Mouse (Mus musculus) G1E (cell line): Measurements from ENCODE around the gene Lnx2. TPM values are rescaled to one million over a fixed set of nuclear protein-coding genes. Genes with fewer than 3 reads are reported as not detected.
A peak's percentile ranks its signal among the peaks of the same experiment; 100 is the strongest.

Experiments used
- ATAC-seq: 2 replicates; pipeline ENCODE4 v1.8.0; 2016; ENCODE audit warnings: mild to moderate bottlenecking; ENCODE audit not compliant: insufficient number of reproducible peaks, poor library complexity, low FRiP score, severe bottlenecking; ENCODE audit errors: extremely low read depth
- DNase-seq: peaks from one replicate; pipeline ENCODE4 v3.0.0; 2012; ENCODE audit warnings: low spot score
- H3K27me3 ChIP-seq: 2 replicates; pipeline ENCODE4 v1.6.1; 2012; ENCODE audit warnings: mild to moderate bottlenecking, low read length, inconsistent platforms; ENCODE audit not compliant: insufficient read depth
- H3K36me3 ChIP-seq: replicated peaks from 2 replicates; pipeline ENCODE3; 2012; ENCODE audit warnings: mild to moderate bottlenecking, inconsistent platforms
- H3K4me1 ChIP-seq: 2 replicates; pipeline ENCODE4 v1.6.1; 2012; ENCODE audit warnings: low read depth, low read length, inconsistent platforms, mixed read lengths; ENCODE audit not compliant: insufficient read depth
- H3K4me3 ChIP-seq: 2 replicates; pipeline ENCODE4 v1.5.1; 2012; ENCODE audit warnings: low read depth, mild to moderate bottlenecking, inconsistent platforms, low read length, moderate library complexity, mixed read lengths
- H3K9me3 ChIP-seq: replicated peaks from 2 replicates; pipeline ENCODE4 v1.6.1; 2012; ENCODE audit warnings: inconsistent platforms
- CTCF ChIP-seq: IDR thresholded peaks from 2 replicates; pipeline ENCODE4 v1.5.1; 2012; ENCODE audit warnings: low read depth, low read length, inconsistent platforms, mixed read lengths
- GATA1 ChIP-seq: IDR thresholded peaks from 2 replicates; pipeline ENCODE4 v1.6.1; 2012; ENCODE audit warnings: borderline replicate concordance, low read length, inconsistent platforms, mixed read lengths
- GATA2 ChIP-seq: IDR thresholded peaks from 2 replicates; pipeline ENCODE4 v1.6.1; 2012; ENCODE audit warnings: low read depth, low read length, inconsistent platforms, borderline replicate concordance
- POLR2AphosphoS5 ChIP-seq: IDR thresholded peaks from 2 replicates; pipeline ENCODE4 v1.6.1; 2012; ENCODE audit warnings: low read depth, low read length, inconsistent platforms; ENCODE audit not compliant: insufficient replicate concordance
- TAL1 ChIP-seq: conservative IDR thresholded peaks from 2 replicates; pipeline ENCODE4 v1.6.1; 2012; ENCODE audit warnings: low read depth, low read length, inconsistent platforms, mixed read lengths
- polyA plus RNA-seq: library from polyadenylated mRNA; stranded (reverse); fragments of >175 nt; gene quantifications from 2 replicates; pipeline ENCODE4 v1.2.3, GENCODE M21; 2012
- total RNA-seq, 2 experiments: library from RNA; stranded (forward) in 1 of 2; stranded (reverse) in 1 of 2; fragments of 200-1000 nt in 1 of 2; fragments of >200 nt in 1 of 2; fragmentation: Nextera tagmentation in 1 of 2; gene quantifications; 2 replicates each; pipeline ENCODE4 v1.2.3; 2014 to 2017

Gene Lnx2
- total and polyA plus RNA-seq, 3 experiments, result 13.1 to 28.4 (median 18.8) TPM

DNA sequence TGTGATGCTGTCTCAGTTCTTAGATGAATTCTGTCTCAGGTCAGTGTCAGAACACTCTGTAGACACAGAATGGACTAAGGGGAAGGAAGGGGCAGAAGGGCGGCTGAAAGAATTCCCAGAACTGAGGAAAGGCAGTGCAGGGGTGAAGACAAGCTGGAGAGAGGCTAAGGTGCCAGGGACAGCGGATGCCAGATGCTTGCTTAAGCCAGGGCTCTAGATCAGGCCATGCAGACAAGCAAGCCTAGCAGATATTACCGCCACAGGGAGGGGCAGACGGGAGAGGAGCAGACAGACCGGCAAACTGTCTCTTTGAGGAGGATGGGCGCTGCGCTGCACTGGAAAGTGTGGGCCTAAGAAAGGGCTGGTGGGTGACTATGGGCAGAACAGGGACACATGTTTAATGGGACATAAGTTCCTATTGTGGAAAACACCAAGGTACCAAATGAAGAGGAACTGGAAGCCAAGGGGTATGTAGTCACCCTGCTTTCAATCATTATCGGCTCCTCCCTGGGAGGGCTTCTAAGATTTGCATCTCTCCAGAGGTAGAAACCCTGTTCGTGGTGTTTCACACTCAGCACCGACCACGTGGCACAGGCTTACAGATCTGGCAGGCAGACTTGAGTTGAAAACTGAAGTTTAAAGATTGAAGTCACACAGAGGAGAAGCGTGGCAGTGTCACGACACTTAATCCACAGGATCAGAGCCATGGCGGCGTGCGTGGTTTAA is 5.4 kb downstream of the Lnx2 start:
- H3K9me3 ChIP-seq, result no peaks in the 10 kb centered on the region
- no peak overlapping the region for H3K4me3 ChIP-seq
- no peak for TF ChIP-seq CTCF
- no peak for TF ChIP-seq TAL1
- no peak for TF ChIP-seq POLR2AphosphoS5
- TF ChIP-seq GATA1, result no peak
- TF ChIP-seq GATA2, result no peak
- H3K4me1 ChIP-seq, result peaks cover 23% of the 10 kb centered on the region
- ATAC-seq, result no peak
- DNase-seq, result no peak
- peaks cover 35% of the 10 kb centered on the region for H3K36me3 ChIP-seq
- no peaks in the 10 kb centered on the region for H3K27me3 ChIP-seq

- H3K4me3 ChIP-seq, result no peak overlapping the region
- TF ChIP-seq GATA2 (no peak), GATA1 (no peak), TAL1 (no peak), CTCF (no peak), POLR2AphosphoS5 (no peak)
- peaks cover 14% of the 10 kb centered on the region for H3K4me1 ChIP-seq
- no peaks in the 10 kb centered on the region for H3K9me3 ChIP-seq
- no peak for ATAC-seq
- H3K36me3 ChIP-seq, result peaks cover 44% of the 10 kb centered on the region
- DNase-seq, result no peak
- H3K27me3 ChIP-seq, result no peaks in the 10 kb centered on the region
Observed at GRCm38 (mm10) chr5:147068876-147069275, 7.5 kb downstream of the Lnx2 start.

DNA sequence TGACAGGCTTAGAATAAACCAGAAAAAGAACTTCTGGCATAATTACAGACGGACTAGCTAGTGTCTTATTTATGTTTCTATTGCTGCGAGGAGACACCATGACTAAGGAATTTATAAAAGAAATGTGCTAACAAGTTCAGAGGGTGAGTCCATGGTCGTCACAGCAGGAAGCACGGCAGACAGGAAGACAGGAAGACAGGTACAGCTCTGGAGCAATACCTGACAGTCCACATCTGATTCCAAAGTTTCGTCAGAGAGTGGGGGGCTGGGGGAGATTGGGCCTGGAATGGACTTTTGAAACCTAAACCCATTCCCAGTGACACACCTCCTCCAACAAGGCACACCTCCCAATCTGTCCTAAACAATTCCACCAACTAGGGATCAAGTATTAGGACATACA is 9.4 kb downstream of the Lnx2 start:
- TF ChIP-seq CTCF (no peak), TAL1 (no peak), GATA1 (no peak), POLR2AphosphoS5 (no peak), GATA2 (no peak)
- ATAC-seq, result no peak
- no peak for DNase-seq
- Histone ChIP-seq H3K36me3 (peaks cover 39% of the 10 kb centered on the region), H3K4me1 (peaks cover 14% of the 10 kb centered on the region), H3K9me3 (no peaks in the 10 kb centered on the region), H3K4me3 (no peak overlapping the region), H3K27me3 (no peaks in the 10 kb centered on the region)

- DNase-seq (no peak), ATAC-seq (no peak)
- peaks cover 12% of the 10 kb centered on the region for H3K4me1 ChIP-seq
- H3K36me3 ChIP-seq, result peaks cover 40% of the 10 kb centered on the region
- H3K27me3 ChIP-seq, result no peaks in the 10 kb centered on the region
- no peak overlapping the region for H3K4me3 ChIP-seq
- H3K9me3 ChIP-seq, result no peaks in the 10 kb centered on the region
- no peak for TF ChIP-seq POLR2AphosphoS5
- TF ChIP-seq TAL1, result no peak
- no peak for TF ChIP-seq CTCF
- TF ChIP-seq GATA2, result no peak
Observed at GRCm38 (mm10) chr5:147066129-147066528, 10.3 kb downstream of the Lnx2 start.

DNA sequence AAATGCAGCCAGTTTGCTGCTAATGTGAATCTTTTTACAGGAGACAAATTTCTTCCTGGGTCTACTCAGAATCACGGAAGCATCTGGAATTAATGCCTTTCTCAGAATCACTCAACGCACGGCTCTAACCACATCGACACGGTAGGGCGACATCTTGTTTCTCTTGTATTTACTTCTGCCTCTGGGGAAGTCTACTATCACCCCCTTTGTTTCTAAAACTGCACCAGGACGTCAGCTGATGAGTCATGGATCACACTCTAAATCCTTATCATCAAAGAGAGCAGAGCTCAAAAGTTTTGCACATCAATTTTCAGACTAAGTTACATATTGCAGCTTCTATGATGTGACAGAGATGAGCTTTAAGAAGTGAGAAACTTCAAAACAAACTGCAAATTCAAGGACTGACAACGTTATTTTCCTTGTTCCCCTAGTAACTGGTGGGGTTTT is 13.1 kb downstream of the Lnx2 start:
- ATAC-seq (no peak), DNase-seq (no peak)
- TF ChIP-seq GATA1 (no peak), TAL1 (no peak), GATA2 (no peak), CTCF (no peak), POLR2AphosphoS5 (no peak)
- no peaks in the 10 kb centered on the region for H3K27me3 ChIP-seq
- peaks cover 28% of the 10 kb centered on the region for H3K36me3 ChIP-seq
- no peak overlapping the region for H3K4me3 ChIP-seq
- H3K9me3 ChIP-seq, result no peaks in the 10 kb centered on the region
- peaks cover 10% of the 10 kb centered on the region; the same call in 1 of the 2 replicates for H3K4me1 ChIP-seq

GRCm38 (mm10) chr5:147060024-147060423 is 16.4 kb downstream of the Lnx2 start:
- no peaks in the 10 kb centered on the region for H3K27me3 ChIP-seq
- H3K9me3 ChIP-seq, result no peaks in the 10 kb centered on the region
- no peak overlapping the region for H3K4me3 ChIP-seq
- no peak for DNase-seq
- no peak for TF ChIP-seq TAL1
- TF ChIP-seq GATA2, result no peak
- TF ChIP-seq GATA1, result no peak
- TF ChIP-seq POLR2AphosphoS5, result no peak
- TF ChIP-seq CTCF, result no peak
- peaks cover 14% of the 10 kb centered on the region; the same call in 1 of the 2 replicates for H3K4me1 ChIP-seq
- peaks cover 36% of the 10 kb centered on the region for H3K36me3 ChIP-seq
- ATAC-seq, result peak; percentile 22; the same call in 1 of the 2 replicates
